Mouse (Mus musculus) kidney, postnatal 4 days (tissue): Measurements from ENCODE around the gene Klk9.
A peak's percentile ranks its signal among the peaks of the same experiment; 100 is the strongest.

Source experiments
- DNase-seq, 2 experiments: peaks; one replicate each; pipeline ENCODE4 v3.0.0; 2021; ENCODE audit warnings: mixed read lengths in 2 of 2

The Klk9 gene

DNA sequence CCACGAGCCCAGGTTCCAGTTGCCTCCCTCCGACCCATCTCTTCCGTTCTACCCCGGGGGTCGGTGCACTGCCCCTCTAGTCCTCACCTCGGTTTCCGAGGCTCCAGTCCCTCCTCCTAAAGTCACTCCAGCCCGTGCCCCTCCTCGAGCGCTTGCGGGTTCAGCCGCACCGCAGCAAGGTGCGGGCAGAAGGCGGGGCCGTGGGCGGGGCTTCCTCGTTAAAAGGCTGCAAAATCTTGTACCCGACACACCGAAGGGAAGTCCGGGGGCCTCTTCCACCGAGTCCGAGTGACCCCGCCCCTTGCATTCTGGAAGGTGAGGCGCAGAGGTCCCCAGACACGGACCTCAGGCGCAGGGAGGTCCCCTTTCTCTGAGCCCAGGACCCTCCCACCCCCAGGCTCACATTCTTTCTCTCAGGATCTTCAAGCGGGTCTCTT lies 5.7 kb downstream of the Klk9 start, which contains the start of gene Klk8:
Gene Klk8, plus strand, starts transcription at position 245 of the 437 bp plus-strand sequence.
- peak; percentile 57 to 67 for DNase-seq

DNA sequence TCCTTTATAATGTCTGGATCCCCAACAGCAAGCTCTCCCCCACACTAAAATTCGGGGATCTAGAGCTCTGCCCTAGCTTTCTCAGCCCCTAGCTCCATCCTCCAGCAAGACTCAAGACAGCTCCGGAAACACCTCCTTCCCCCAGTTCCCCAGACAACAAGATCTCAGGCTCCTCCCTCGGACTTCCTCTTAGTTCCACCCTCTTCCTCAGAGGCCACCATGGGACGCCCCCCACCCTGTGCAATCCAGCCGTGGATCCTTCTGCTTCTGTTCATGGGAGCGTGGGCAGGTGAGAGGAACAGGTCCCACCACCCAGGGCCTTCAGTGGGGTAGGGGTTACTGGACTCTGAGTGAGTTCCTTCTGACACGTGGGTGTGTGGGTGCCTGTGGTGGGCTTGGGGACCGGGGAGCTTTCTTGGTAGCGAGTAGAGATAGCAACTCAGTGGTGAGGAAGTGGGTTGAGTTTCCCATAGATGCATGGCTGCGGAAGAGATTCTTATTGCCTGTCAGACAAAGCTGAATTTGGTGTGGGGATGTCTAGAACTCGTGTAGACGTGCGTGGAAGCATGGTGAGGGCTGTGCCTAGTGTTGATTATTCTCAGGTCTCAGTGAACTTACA lies 6.3 kb downstream of the Klk9 start:
- DNase-seq: peak; percentile 25 to 30

DNA sequence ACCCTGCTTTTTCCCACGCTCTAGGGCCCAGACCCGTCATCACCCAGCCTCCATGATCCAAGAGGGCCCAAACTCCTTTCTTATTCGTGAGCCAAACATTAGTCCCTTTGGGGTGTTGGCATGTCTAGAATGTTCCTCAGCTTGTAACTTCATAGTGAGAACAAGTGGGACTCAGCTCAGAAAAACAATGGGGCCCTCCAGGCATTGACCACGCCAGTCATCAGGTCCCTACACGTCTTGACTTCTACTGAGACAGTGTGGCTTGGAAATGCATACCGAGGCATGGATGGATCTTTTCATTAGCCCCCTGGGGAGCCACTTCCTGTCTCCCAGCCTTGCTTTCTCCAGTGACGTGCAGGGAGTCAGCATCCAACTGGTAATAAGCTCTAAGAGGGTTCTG lies 8.2 kb downstream of the Klk9 start:
- DNase-seq: no peak

DNA sequence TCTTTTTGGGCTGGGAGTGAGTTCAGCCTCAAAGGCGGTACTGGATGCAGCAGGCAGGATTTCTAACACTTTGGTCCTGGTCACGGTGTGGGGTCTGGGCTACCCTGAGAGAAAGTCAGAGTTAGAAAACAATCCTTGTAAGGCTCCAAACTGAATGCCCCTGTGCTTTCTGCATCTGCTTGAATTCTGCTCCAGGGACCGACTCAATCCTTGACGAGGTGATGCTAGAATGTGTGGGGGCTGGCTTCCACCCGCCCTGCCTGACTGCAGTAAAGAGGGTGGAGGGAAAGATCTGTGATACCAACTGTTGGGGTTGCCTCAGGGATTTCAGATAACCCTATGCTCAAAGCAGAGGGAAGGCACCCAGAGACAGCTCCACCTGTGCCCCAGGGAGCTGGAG lies 19.3 kb downstream of the Klk9 start, which contains the start of gene Klk7:
Gene Klk7, plus strand, starts transcription at position 301 of the 400 bp plus-strand sequence.
- DNase-seq: no peak

DNA sequence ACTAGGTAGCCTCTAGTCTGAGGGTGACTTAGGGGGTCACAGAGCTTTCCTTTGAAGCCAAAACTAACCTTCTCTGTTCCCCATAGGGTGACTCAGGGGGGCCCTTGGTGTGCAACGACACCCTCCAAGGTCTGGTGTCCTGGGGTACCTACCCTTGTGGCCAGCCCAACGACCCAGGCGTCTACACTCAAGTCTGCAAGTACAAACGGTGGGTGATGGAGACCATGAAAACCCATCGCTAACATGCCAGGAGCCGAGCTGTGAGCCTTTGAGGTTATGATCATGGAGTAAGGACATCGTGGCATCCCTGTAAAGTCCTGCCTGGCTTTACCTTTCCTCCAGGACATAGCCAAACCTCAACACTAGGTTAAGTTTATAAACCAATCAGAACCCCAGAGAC lies 23.5 kb downstream of the Klk9 start:
- DNase-seq: no peak

DNA sequence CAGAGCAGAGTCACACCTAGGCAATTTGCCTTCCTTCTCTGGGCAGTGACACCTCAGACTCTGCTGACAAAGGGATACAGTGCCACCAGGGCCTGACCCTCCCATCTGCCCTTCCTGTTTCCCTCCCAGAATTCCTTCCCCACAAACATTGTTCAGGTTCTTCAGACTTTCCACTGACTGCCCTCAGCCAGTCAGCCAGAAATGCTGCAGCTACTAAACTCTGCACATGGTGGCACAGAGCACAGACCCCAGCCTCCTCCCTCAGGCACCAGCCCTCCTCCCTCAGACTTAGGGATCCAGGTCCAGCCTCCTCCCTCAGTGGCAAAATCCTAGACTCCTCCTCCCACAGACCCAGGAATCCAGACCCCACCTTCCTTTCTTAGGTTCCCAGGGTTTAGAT lies 25.1 kb downstream of the Klk9 start:
- DNase-seq: no peak

DNA sequence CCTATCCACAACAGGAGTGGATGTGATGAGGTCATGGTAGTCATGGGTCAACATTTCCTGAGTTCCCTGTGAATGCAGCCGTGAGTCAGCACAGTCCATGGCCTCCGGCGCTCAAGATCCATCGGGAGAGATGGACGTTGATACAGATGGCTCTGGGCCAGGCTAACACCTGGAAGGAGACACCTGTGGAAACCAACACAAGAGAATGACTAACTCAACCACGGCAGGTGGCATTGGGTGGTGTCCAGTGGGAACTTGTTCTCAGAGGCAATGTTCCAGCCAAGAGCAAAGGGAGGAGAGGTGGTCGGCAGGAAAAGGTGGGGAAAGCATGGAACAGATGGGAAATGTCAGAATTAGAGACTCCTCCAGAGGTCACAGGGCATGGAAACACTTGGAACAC lies 29.9 kb downstream of the Klk9 start:
- DNase-seq: no peak

DNA sequence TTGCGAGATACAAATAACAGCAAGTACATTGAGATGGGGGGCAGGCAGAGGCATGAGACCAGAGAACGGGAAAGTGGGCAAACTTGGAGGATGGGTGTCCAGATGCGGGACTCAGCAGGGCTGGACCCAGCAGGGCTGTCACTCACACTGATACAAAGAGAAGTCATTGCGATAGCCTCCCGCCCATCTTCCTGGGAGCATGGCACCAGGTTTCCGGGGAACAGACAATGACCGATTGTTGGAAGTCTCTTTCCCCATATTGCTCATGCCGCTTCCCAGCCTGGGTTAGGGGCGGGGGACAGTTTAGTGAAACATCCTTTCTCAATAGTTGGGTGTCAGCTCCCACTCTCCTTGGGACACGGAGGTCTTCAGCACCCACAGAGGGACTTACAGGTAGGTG lies 32.5 kb downstream of the Klk9 start, which contains the start of gene Klk6:
Gene Klk6, plus strand, starts transcription at position 301 of the 400 bp plus-strand sequence.
- no peak for DNase-seq

DNA sequence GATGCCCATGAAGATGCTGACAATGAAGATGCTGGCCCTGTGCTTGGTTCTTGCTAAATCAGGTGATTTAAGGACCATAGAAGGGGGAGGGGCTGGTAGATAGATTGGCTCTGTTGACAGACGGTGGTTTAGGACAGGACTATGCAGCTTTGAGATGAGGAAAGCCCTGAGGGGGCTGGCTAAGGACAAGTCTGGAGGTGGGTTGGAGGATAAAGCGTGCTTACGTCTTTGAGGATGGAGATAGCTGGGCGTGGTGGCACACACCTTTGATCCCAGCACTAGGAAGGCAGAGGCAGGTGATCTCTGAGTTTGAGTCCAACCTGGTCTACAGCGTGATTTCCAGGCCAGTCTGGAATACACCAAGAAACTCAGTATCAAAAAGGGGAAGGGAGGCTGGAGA lies 34.4 kb downstream of the Klk9 start:
- no peak for DNase-seq

DNA sequence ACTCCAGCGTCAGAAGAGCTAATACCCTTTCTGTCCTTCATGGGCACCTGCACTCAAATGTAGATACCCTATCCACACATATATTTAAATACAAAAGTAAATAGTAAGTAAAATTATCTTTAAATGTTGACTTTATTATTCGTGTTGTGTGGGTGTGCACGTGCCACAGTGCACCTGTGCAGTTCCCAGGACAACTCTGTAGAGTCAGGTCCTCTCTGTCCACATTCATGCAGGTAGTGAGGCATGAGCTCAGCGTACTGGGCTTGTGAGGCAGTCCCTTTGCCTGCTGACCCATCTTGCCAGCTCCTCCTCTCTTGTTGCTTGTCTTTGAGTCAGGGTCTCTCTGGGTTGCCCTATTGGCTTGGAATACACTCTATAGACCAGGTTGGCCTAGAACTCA lies 36.0 kb downstream of the Klk9 start:
- DNase-seq: no peak

DNA sequence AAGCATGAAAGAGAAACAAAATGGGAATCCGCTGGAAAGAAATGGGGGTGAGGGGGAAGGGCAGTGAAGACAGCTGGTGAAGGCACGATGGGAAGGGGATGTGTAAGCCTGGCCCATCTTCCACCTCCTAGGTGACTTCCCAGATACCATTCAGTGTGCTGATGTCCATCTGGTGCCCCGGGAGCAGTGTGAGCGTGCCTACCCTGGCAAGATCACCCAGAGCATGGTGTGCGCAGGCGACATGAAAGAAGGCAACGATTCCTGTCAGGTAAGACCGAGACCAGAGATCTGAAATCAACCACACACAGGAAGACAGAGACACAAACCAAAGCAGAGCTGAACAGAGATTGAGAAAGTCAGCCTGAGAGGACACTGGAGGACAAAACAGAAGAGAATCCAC lies 37.3 kb downstream of the Klk9 start:
- no peak for DNase-seq

DNA sequence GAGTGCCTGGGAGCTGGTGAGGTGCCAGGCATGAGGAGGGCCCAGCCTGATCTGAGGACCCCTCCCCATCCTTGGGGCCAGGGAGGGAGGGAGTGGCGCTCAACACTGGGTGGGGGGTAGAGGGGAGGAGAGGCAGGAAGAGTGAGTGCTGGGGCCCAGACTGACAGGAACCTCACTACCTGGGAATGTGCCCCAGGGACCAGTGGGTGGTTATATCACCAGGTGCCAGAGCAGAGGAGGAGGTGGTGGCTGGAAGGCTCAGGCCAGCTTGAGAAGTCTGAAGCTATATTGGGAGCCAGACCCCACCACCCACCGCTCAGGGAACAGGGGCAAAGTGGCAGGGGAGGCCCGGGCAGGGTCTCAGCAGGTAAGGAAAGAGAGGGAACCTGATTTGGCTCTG lies 50.0 kb downstream of the Klk9 start, which contains the start of gene Klk5:
Gene Klk5, plus strand, starts transcription at position 271 of the 400 bp plus-strand sequence.
- no peak for DNase-seq

DNA sequence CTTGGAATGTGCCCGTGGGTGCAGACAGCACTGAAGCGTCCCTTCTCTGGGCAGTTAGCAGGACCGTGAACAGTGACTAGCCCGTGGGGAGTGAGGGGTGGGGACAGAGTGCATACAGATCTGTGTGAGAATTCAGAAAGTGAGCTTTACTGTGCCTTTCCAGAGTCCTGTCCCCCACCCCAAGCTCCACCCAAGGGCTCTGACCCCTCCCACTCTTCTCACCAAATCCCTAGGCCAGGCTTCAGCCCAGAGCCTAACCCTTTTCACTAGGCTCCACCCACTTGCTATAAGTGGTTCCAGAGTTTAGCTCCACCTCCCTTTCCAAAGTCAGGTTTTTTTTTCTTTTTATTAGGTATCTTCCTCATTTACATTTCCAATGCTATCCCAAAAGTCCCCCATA lies 52.1 kb downstream of the Klk9 start:
- DNase-seq: no peak
